Mouse (Mus musculus): ENCODE results near the gene Apon.
A peak's percentile ranks its signal among the peaks of the same experiment; 100 is the strongest.
"Not testable (repeated sequence)": the region's sequence is repeated elsewhere in the genome, so short reads cannot be mapped to it uniquely, and the experiment has no call there.

The Apon gene

DNA sequence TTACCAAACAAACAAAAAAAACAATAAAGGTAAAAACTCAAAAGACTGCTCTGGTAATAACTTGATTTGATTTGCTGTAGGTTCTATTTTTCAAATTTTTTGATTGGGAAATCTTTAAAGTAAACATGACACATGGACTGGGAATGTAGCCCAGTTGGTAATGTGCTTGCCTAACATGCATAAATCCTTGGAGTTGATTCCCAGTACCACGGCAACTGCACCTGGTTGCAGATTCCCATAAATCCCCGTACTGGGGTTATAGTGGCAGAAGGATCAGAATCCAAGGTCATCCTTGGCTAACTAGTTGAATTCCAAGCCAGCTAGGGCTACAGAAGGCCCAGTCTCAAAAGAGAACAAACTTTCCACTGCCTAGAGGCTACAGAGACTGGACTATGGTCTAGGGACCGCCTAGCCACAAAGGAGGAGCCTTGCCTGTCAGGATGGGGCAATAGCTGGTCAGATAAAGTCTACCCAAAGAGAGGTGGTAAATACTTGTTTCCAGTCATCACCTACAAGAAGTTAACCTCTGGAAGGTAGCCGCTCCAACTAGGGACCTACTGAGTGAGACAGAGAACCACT, at the start of gene Apon:
TSS of gene Apon (plus strand) at position 420 of the 579 bp plus-strand sequence.
- no peak for DNase-seq

DNA sequence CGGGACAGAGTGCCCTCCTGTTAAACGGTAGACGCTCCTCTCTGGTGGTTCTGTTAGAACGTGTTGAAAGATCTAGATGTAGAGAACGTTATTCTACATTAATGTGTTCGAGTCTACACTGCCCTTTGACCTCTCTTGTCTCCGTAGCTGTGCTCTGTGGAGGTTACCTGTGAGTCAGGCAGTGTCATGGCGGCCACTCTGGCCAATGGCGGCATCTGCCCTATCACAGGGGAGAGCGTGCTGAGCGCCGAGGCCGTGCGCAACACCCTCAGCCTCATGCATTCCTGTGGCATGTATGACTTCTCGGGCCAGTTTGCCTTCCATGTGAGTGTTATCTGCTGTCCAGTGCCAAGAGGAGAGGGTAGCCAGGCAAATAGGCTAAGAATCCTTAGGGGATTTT, 49.0 kb upstream of the Apon start:
- no peak for DNase-seq

DNA sequence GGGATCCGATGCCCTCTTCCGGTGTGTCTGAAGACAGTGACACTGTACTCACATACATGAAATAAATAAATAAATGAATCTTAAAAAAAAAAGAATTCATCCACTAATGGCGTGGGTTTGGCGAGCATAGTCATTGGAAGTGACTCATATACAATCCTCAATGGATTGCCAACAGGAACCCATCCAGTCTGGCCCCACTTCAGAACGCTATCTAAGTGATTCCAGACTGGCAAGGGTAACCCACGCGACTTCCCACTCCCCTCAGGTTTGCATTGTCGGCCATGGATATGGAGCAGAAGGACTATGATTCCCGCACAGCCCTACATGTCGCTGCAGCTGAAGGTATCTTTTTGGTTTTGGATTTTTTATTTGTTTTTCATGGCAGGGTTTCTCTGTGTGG, 45.6 kb upstream of the Apon start:
- no peak for DNase-seq

DNA sequence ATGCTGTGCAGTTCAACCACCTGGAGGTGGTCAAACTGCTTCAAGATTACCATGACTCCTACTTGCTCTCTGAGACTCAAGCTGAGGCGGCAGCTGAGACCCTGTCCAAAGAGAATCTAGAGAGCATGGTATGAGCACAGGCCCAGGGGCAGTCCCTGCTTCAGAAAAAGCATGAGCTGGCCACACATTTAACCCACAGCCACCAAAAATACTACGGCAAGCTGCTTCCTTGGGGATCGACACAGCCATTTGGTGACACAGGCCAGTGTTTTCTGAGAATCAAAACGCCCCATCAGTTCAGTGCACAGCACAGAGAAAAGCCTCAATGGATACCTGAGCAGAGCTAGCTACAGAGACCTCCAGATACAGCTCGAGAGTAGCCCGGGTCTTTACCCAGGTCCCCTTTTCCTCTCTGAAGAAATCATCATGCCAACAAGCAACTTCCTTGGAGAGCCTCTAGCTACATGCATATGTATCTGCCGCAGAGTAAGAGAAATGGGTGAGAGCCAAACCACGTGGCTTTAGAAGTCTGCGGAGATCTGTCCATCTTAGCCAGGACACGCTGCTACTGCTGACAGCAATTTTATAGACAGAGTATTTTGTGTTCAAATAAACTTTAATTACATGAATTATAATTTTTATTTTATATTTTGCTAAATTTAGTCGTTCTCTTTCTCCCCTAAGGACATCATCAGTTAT, 44.4 kb upstream of the Apon start:
- DNase-seq = no peak

DNA sequence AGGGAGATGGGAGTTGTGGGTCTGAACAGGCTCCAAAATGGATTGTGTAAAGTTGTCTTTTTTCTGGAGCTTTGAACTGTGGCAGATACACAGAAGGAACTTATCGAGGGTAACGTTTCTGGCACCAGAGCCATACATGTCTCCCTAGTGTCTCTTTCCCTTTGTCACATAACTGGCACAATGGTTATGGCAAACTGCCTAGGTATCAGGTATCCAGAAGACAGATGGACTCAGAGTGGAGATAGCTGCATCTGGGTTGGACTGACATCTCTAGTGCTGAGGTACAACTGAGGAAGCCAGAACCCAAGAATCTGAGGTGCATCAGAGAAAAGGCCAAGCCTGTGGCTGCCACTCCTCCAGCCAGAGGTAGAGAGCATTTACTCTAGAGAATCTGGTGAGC, 43.8 kb upstream of the Apon start:
- no peak for DNase-seq

DNA sequence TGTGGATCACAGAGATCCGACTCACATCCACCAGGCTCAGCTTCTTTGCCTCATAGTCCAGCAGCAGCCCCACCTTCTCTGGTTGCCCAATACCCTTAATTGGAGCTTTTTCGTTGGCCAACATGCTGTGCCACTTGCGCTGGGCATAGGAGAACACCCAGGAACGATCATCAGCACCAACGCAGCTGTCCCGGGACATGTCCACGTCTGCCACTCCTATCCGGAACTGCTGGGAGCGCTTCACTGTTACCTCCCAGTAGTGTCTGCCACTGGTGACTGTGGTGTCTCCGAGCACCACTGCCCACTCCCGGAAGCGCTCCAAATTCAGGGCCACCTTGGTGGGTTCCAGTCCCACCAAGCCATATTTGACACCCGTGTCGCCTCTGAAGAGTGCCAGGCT, 42.9 kb upstream of the Apon start:
- DNase-seq = peak; percentile 31 to 32

DNA sequence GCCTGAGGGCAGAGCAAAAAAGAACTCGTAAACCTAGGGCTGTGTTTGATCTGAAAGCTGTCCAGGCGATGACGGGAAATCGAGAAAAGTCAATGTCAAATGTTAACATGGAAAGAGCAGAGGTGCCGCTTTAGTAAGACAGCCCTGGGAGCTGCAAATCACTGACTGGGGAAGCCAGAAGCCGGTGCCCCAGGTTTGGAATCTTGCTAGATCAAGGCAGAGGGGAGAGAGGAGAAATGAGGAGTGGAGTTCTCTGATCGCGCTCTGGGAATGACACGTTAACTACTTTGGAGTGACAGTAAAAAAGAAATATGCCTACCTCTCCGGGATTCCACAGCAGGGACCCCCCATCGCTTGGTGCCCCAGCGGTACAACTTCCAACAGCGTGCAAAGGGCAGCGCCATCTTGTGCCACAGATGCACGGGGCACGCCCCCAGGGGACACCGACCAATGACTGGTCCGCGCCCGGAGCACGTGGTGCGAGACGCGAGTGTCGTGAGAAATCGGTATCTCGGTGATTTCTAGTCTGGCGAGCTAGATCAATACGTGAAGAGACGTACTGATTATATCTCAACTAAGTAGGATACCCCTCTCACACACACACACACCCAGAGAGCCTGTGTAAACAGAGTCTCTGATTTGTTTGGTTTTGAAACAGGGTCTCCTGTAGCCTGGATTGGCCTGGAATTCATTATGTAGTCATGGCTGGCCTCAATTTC, 42.3 kb upstream of the Apon start, which contains the start of gene Spryd4:
TSS of gene Spryd4 (minus strand) at position 418 of the 719 bp plus-strand sequence.
- peak; percentile 90 to 95 for DNase-seq

DNA sequence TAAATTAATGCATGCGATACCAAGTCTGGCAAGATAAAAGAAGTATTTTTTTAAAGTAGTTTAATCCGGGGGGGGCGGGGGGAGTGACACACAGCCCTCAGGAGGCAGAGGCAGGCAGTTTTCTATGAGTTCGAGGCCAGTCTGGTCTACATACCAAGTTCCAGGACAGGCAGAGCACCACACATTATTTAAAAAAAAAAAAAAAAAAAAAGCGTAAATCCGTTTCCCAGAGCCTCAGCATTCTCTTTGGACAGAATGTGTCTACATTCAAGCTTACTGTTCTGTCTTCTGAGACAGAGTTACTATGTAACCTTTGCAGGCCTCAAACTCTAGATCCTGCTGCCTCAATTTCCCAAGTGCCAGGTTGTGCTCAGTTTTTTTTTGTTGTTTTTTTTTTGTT, 41.7 kb upstream of the Apon start:
- DNase-seq = no peak

DNA sequence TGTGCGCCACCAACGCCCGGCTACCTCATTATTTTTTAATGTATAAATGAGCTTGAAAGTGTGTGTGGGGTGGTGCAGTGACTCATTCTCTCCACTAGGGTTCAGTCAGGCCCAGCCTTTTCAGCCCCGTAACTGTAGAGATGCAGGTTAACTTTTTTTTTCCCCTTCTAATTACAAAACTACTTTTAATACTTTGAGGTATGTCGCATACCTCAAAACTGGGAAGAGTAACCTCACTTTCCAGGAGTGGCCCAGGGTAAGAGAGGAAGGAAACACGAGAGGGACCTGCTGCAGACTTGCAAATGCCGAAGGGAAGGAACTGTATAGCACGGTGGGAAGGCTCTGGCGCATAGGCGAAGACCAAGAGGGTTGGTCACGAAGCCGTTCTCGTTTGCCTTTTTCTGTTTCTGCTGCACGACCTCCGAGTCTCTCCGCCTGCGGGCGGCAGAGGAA, 41.0 kb upstream of the Apon start:
- peak; percentile 77 to 83 for DNase-seq

DNA sequence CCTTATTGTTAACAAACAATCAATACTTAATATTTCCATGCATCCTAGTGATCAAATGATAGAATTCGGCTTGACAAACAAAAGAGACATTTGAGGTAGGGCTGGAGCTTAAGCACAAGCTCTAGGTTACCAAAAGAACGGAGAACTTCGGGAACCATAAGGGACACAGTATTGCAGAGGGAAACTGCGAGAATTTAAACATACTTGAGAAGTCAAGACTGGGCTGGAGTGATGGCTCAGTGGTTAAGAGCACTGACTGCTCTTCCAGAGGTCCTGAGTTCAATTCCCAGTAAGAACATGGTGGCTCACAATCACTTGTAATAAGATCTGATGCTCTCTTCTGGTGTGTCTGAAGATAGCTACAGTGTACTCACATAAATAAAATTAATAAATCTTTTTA, 39.8 kb upstream of the Apon start:
- not testable (repeated sequence) for DNase-seq

DNA sequence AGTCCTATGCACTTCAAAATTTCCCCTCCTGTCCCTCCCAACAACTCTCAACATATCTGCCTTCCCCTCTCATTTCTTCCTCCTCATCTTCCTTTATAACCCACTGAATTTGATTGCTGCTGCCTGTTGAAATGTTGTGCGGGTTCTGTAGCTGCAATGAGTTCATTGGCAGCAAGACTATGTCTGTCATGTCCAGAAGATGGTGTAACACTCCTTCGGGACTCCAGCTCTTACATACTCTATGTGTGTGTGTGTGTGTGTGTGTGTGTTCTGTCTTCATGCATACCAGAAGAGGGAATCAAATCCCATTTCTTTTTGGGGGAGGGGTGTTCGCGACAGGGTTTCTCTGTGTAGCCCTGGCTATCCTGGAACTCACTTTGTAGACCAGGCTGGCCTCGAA, 38.9 kb upstream of the Apon start:
- no peak for DNase-seq

DNA sequence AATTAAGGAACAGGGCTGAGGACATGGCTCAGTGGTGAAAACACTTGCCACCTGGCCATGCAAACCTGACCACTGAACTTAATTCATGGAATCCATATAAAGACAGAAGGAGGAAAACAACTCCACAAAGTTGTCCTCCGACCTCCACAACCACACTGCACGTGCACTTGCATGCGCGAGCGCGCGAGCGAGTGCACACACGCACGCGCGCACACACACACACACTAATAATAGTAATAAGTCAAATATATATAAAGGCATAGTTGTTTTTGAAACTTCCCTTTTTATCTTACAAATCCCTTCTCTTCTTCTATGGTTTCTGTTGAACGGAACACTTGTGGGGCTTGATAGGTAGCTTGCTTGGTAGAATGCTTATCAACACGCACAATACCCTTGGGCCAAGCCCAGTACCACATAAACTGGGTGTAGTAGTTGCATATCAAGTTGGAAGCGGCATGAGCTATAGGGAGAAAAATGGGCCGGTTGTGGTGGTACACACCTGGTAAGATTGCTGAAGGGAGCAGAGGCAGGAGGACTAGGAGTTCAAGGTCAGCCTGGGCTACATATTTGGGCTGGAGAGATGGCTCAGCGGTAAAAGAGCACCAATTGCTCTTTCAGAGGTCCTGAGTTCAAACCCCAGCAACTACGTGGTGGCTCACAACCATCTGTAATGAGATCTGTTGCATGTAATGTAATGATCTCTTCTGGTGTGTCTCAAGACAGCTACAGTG, 35.3 kb upstream of the Apon start:
- DNase-seq = no peak

DNA sequence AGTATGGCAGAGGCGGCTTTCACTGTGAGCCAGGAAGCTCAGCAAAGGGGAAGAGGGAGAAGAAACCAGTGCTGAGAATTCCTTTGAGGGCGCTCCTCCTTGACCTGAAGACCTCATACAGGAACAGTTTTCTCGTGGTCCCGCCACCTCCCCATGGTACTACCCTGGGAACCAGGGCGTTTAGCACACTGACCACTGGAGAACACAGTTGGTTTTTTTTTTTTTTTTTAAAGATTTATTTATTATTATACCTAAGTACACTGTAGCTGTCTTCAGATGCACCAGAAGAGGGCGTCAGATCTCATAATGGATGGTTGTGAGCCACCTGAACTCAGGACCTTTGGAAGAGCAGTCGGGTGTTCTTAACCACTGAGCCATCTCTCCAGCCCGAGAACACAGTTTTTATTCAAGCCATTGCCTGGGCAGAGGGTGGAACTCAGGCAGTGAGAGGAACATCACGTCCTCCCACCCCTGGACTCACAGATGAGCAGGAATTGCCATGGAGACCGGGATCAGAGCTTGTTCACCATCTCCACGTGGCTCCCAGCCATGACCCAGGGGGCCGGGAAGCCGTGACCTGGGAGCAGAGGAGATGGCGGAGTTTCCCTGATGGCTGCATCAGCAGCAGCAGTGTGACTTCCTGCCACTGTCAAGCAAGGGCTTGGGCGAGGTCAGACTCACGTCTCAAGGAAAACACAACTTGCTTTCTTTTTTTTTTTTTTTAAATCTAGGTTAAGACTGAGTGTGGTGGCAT, 32.2 kb upstream of the Apon start:
- DNase-seq = no peak

DNA sequence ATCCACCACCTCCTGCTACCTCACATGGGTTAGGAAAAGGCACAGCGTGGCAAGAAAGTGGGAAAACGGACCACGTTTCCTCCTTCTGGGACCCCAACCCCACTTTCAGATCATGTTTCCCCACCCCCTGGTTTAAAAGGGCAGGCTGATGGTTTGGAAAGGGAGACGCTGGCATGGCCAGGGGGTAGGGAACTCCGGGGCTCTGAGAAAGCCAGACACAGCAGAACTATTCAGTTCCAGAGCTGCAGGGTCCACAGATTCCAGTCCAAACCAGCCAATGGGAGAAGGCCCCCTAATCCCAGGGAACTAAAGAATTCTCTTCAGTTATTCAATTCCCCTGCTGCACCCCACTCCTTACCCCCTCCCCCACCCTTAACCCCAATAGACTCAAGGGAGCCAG, 28.8 kb upstream of the Apon start:
- no peak for DNase-seq

DNA sequence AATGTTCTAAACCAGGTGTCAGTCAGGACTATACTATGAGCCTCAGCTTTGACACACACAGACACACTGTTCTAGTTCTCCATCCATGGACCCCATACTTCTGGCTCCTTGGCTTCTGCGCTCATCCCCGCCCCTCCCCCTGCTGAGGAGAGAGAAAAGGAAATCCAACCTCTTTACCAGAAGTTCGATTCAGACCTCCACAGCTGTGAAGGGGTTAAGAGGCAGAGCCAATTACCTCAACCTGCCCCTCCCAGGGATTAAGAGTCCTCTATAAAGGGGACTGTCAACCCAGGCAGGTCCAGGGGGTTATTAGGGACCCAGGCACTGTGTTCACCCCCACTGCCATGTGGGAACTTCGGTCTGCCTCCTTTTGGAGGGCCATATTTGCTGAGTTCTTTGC, 28.4 kb upstream of the Apon start, which contains the start of gene Mip:
TSS of gene Mip (plus strand) at position 301 of the 400 bp plus-strand sequence.
- DNase-seq = no peak

DNA sequence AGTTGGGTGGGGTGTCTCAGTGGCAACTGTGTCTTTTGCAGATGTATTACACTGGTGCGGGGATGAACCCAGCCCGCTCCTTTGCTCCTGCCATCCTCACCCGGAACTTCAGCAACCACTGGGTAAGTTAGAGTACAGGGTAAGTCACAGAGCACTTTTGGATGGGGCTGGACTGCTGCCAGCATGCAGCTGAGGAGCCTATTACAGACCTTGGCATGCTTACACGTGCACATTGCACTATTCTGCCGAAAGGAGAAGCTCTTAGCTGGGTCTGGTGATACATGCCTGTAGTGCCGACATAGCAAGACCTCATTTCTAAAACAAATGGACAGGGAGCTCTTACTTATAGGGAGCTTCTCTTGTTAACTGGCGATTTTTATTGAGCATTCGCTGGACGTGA, 26.3 kb upstream of the Apon start:
- DNase-seq = no peak

DNA sequence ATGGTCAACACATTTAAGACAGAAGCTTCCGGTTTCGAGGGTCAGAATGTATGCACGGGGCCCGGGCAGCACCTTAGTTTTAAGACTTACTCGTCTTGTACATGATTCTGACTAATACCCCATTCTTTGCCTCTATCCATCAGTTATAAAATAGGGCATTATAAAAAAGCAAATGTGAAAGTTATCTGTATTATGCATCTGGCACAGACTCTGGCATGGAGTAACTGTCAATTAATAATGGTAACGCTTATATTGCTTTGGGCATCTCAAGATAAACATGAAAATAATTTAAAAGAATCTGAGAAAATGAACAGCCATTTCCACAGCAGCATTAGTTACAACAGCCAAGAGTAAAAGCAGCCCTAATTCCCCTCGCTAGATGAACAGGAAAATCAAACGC, 25.9 kb upstream of the Apon start:
- DNase-seq = no peak

DNA sequence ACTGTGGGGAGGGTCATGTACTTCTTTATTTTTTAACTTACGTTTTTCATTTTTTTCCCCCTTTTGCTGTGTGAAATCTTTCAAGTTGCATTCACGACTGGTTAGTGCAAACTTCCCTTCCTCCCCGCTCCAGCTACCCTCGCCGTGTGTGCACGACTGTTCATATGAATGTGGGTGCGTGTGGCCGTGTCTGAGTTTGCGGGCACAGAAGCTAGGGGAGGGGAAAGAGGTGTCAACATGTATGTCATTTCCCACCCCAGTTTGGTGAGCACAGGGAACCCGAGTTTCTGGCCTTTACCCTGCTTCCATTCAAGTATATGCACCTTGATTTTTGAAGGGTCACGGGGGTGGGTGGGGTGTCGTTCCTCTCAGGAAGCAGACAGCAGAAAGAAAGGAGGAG, 23.3 kb upstream of the Apon start:
- DNase-seq = no peak

DNA sequence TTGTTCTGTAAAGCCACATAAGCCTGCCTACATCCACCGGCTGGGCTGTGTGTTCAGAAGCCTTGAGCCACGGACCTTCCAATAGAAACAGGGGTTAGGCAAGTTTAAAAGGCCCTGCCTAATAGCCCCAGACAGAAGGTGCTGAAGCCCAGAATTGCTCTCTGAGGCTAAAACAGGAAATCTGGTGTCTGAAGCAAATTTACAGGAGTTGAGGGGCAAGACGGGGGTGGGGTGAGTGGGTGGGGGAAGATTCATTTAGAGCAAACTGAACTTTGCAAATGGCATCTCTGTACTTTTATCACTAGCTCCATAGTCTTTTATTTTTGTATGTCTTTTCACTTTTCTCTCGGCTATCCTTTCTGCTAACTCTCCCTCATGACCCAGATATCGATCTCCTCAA, 22.8 kb upstream of the Apon start:
- no peak for DNase-seq

DNA sequence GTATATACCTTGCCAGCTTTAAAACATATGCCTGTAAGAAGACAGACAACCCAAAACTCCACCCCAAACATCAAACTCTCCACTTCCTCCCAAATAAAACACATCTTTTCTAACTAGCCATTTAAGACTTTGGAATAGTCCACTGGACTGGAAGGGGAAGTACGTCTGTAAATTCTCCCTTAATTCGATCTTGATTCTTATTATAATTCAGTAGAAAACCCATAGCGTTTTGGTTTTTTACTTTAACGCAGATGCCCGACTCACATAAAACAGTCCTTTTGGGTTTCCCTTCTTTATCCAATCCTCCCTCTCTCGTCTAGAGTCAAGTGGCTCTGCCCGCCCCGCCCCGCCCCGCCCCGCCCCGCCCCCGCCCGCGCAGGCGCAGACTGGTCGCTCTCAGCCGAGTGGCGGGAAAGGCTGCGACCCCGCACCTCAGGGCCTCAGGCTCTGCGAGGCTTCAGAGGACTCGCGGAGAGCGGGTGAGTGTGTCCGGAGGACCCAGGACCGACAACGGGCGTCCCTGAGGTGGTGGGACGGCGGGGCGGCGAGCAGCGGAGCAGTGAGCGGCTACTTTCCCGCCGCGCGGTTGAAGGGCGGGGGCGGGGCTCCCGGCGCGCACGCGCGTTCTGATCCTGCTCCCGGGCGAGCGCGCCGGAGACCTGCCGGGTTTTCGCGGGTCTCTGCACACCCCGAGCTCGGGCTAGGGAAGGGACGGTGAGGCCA, 22.0 kb upstream of the Apon start, which contains the start of gene Timeless:
TSS of gene Timeless (plus strand) at position 369 of the 723 bp plus-strand sequence.
- peak; percentile 94 to 96 for DNase-seq

DNA sequence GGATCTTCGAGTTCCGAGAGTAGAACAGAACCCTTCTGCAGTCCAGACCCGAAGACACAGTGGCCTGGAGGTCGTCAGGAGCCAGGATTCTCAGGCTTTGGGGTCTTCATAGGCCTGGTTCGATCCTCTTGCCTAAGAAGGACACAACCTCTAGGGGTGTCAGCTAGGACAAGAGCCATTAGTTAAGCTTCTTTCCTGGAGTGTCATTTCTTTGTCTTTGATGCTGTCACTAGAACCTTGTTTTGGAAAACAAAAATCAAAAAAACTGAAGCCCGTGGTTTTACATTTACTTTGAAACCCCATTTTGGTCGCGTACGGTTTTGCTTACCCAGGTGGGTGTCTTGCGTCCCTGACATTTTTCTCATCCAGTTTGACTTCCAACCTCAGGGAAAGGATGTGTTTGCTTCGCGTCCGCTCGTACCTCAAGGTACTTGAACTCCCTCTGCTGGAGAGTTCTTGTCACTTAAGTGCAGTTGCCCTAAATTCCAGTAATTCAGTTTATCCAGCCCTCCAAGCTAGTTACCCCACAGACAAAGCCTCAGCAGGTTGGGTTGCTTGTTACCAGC, 21.4 kb upstream of the Apon start:
- peak; percentile 58 to 72 for DNase-seq
